Mouse (Mus musculus) G1E (cell line): ENCODE data around the gene Eid2b.

Experiments
- CTCF ChIP-seq: IDR thresholded peaks from 2 replicates; pipeline ENCODE4 v1.5.1; 2012; ENCODE audit warnings: low read depth, low read length, inconsistent platforms, mixed read lengths
- GATA1 ChIP-seq: IDR thresholded peaks from 2 replicates; pipeline ENCODE4 v1.6.1; 2012; ENCODE audit warnings: borderline replicate concordance, low read length, inconsistent platforms, mixed read lengths
- GATA2 ChIP-seq: IDR thresholded peaks from 2 replicates; pipeline ENCODE4 v1.6.1; 2012; ENCODE audit warnings: low read depth, low read length, inconsistent platforms, borderline replicate concordance

DNA sequence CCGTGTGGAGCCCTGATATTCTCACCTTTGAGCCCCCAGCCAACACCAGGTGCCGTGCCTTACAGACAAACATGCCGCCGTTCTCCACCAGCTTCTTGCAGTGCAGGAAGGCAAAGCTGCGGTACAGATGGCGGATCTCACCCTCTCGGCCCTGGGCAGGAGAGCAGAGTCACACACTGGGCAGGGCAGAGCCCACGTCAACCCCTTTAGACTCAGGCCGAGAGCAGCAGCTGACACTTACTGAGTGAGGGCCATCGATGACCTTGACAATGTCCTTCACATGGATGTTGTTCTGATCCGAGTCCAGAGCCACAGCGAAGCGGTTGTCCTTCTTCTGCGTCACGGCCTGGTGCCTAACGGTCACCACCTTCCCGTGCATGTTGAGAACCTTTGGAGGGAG lies 41.2 kb downstream of the Eid2b start:
- TF ChIP-seq GATA2 (no peak), CTCF (no peak), GATA1 (no peak)
